Mouse (Mus musculus): ENCODE results near the gene Krt32. TPM values are rescaled to one million over a fixed set of nuclear protein-coding genes. Genes with fewer than 3 reads are reported as not detected.

The Krt32 gene
- polyA plus RNA-seq (2012), result not detected in 2 replicates

GRCm38 (mm10) chr11:100087861-100088260, at the start of gene Krt32:
Gene Krt32 (minus strand): TSS chr11:100088226.

DNA sequence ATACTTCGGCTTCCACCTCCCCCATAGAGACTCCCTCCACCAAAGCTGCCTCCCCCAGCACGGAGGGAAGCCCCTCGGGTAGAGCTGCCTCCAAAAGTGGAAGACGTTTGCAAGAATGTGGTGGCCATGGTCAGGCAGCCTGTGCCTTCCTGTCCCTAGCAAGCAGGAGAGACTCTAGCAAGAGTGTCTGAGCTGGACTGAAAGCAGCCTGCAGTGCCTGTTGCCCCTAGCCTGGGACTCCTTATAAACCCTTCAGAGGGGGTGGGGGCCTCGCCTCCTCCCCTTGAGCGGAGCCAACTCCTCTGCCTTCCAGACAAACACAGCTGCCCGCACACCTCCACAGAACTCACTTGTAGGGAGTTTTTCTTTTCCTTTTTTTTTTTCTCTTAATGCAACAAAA, 47.7 kb upstream of the Krt32 start, which contains the start of gene Krt15:
TSS of gene Krt15 (minus strand) at position 198 of the 400 bp plus-strand sequence.

GRCm38 (mm10) chr11:100121466-100121865, 33.4 kb upstream of the Krt32 start, which contains the start of gene Krt13:
Gene Krt13 (minus strand): TSS chr11:100121566.

DNA sequence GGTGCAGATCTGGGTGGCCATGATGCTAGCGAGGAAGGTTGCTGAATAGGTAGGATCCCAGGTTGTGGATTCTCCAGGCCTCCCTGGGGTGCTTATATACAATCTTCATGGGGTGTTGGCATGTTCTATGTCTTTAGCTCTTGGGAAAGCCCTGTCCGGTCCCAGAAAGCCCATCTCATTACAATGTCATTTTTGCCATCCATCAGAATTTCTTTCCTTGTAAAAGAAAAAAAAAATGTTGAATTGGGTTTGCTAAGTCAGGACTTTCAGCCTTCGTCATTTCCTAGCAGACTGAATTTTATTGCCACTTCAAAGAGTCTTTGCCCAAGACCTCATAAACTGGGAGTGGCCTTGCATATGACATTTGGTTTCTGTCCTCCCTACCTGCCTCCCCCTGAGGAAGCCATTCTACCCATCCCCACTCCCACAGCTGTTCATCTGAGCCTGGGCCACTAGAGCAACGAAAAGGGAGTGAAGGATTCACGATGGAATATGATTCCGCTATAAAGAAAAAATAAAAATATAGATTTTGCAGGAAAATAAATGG, 17.6 kb upstream of the Krt32 start, which contains the start of gene Krt36:
TSS of gene Krt36 (minus strand) at position 51 of the 547 bp plus-strand sequence.

GRCm38 (mm10) chr11:100096141-100096540, 8.1 kb upstream of the Krt32 start, which contains the start of gene Krt35:
Gene Krt35 (minus strand): TSS chr11:100096241.

GRCm38 (mm10) chr11:100050451-100050850, 37.6 kb downstream of the Krt32 start, which contains the start of gene Krt31:
Gene Krt31 (minus strand): TSS chr11:100050551.

GRCm38 (mm10) chr11:100041454-100041853, 46.6 kb downstream of the Krt32 start, which contains the start of gene Krt34:
Gene Krt34 (minus strand): TSS chr11:100041554.

Other genes with a start within 250 kb of the Krt32 start
- not detected in 2 replicates for gene Krtap4-16, start 236.6 kb downstream of the Krt32 start, polyA plus RNA-seq (2012)
- not detected in 2 replicates for gene Gm11568, start 230.3 kb downstream of the Krt32 start, polyA plus RNA-seq (2012)
- not detected in 2 replicates for gene Gm11559, start 223.8 kb downstream of the Krt32 start, polyA plus RNA-seq (2012)
- not detected in 2 replicates for gene Krtap9-1, start 214.8 kb downstream of the Krt32 start, polyA plus RNA-seq (2012)
- gene Gm11567, start 209.0 kb downstream of the Krt32 start, polyA plus RNA-seq (2012), result not detected in 2 replicates
- gene Krtap31-1, start 180.3 kb downstream of the Krt32 start, polyA plus RNA-seq (2012), result not detected in 2 replicates
- not detected in 2 replicates for gene Gm11565, start 173.5 kb downstream of the Krt32 start, polyA plus RNA-seq (2012)
- not detected in 2 replicates for gene Krtap31-2, start 151.9 kb downstream of the Krt32 start, polyA plus RNA-seq (2012)
- gene Krtap9-5, start 139.8 kb downstream of the Krt32 start, polyA plus RNA-seq (2012), result not detected in 2 replicates
- gene Krtap29-1, start 109.2 kb downstream of the Krt32 start, polyA plus RNA-seq (2012), result not detected in 2 replicates
- gene Krtap16-1, start 101.6 kb downstream of the Krt32 start, polyA plus RNA-seq (2012), result not detected in 2 replicates
- not detected in 2 replicates for gene Krtap17-1, start 94.2 kb downstream of the Krt32 start, polyA plus RNA-seq (2012)
- gene Krt33a, start 72.0 kb downstream of the Krt32 start, polyA plus RNA-seq (2012), result not detected in 2 replicates
- not detected in 2 replicates for gene Krt33b, start 58.4 kb downstream of the Krt32 start, polyA plus RNA-seq (2012)
- not detected in 2 replicates for gene Krt34, start 46.7 kb downstream of the Krt32 start, polyA plus RNA-seq (2012)
- gene Krt31, start 37.7 kb downstream of the Krt32 start, polyA plus RNA-seq (2012), result not detected in 2 replicates
- gene Krt35, start 8.0 kb upstream of the Krt32 start, polyA plus RNA-seq (2012), result not detected in 2 replicates
- gene Krt36, start 17.4 kb upstream of the Krt32 start, polyA plus RNA-seq (2012), result not detected in 2 replicates
- not detected in 2 replicates for gene Krt13, start 33.3 kb upstream of the Krt32 start, polyA plus RNA-seq (2012)
- not detected in 2 replicates for gene Krt15, start 47.7 kb upstream of the Krt32 start, polyA plus RNA-seq (2012)
- not detected in 2 replicates for gene Krt19, start 60.4 kb upstream of the Krt32 start, polyA plus RNA-seq (2012)
- not detected in 2 replicates for gene Krt9, start 105.0 kb upstream of the Krt32 start, polyA plus RNA-seq (2012)
- 0.14 and 0.15 TPM in 2 replicates for gene Krt14, start 119.3 kb upstream of the Krt32 start, polyA plus RNA-seq (2012)
- not detected in 2 replicates for gene Krt16, start 160.7 kb upstream of the Krt32 start, polyA plus RNA-seq (2012)
- 0.05 and 0.16 TPM in 2 replicates for gene Krt17, start 172.8 kb upstream of the Krt32 start, polyA plus RNA-seq (2012)
- not detected in 2 replicates for gene Krt42, start 181.6 kb upstream of the Krt32 start, polyA plus RNA-seq (2012)
- gene Eif1, start 231.7 kb upstream of the Krt32 start, polyA plus RNA-seq (2012), result 431 and 615 TPM in 2 replicates
- not detected in 2 replicates for gene Gast, start 246.2 kb upstream of the Krt32 start, polyA plus RNA-seq (2012)